Mouse (Mus musculus) MEL (cell line): ENCODE data around the gene Cadm2. TPM values are rescaled to one million over a fixed set of nuclear protein-coding genes. Genes with fewer than 3 reads are reported as not detected.

Experiments
- DNase-seq: peaks from one replicate; pipeline ENCODE4 v3.0.0; 2011; ENCODE audit warnings: low read depth, low spot score
- H3K27ac ChIP-seq: 2 replicates; pipeline ENCODE4 v1.5.1; 2012; ENCODE audit warnings: low read depth, mild to moderate bottlenecking, control low read depth, low read length, moderate library complexity; ENCODE audit not compliant: control insufficient read depth
- H3K27me3 ChIP-seq, 2 experiments: fragments of 150-350 bp in 1 of 2; sonication (generic) in 1 of 2; 2 replicates each; pipeline ENCODE4 v1.6.1; 2012; ENCODE audit warnings: low read length in 2 of 2, mild to moderate bottlenecking in 2 of 2, improper control_type of control experiment in 1 of 2, moderate library complexity in 1 of 2; ENCODE audit not compliant: insufficient read depth in 2 of 2, control insufficient read depth in 1 of 2
- H3K36me3 ChIP-seq, 2 experiments: 2 replicates each; pipeline ENCODE4 v1.6.1; 2012 to 2014; ENCODE audit warnings: low read length in 2 of 2, improper control_type of control experiment in 1 of 2, inconsistent platforms in 1 of 2, mild to moderate bottlenecking in 1 of 2; ENCODE audit not compliant: insufficient read depth in 2 of 2, control insufficient read depth in 1 of 2
- H3K4me1 ChIP-seq, 2 experiments: fragments of 150-350 bp in 1 of 2; sonication (generic) in 1 of 2; 2 replicates each; pipeline ENCODE4 v1.6.1; 2012; ENCODE audit warnings: low read length in 2 of 2, improper control_type of control experiment in 1 of 2, mild to moderate bottlenecking in 1 of 2; ENCODE audit not compliant: insufficient read depth in 2 of 2, control insufficient read depth in 1 of 2
- H3K4me3 ChIP-seq, 2 experiments: fragments of 150-350 bp in 1 of 2; sonication (generic) in 1 of 2; 2 replicates each; pipeline ENCODE4 v1.5.1; 2012; ENCODE audit warnings: low read depth in 2 of 2, low read length in 2 of 2, mild to moderate bottlenecking in 2 of 2, moderate library complexity in 2 of 2, control low read depth in 1 of 2, improper control_type of control experiment in 1 of 2; ENCODE audit not compliant: control insufficient read depth in 1 of 2, insufficient read depth in 1 of 2
- H3K79me2 ChIP-seq: 2 replicates; pipeline ENCODE4 v1.6.1; 2012; ENCODE audit warnings: mild to moderate bottlenecking, low read length, moderate library complexity; ENCODE audit not compliant: control insufficient read depth, poor library complexity, insufficient read depth
- H3K9ac ChIP-seq: 2 replicates; pipeline ENCODE4 v1.6.1; 2012; ENCODE audit warnings: low read depth, mild to moderate bottlenecking, control low read depth, low read length, moderate library complexity; ENCODE audit not compliant: control insufficient read depth, poor library complexity, severe bottlenecking
- H3K9me3 ChIP-seq: fragments of 150-350 bp; sonication (generic); replicated peaks from 2 replicates; pipeline ENCODE4 v1.6.1; 2012; ENCODE audit warnings: mild to moderate bottlenecking, low read length, improper control_type of control experiment, moderate library complexity; ENCODE audit not compliant: insufficient read depth
- BHLHE40 ChIP-seq: IDR thresholded peaks from 2 replicates; pipeline ENCODE4 v1.6.1; 2012; ENCODE audit warnings: low read depth, mild to moderate bottlenecking, inconsistent platforms, low read length, improper control_type of control experiment, borderline replicate concordance
- CHD2 ChIP-seq: IDR thresholded peaks from 2 replicates; pipeline ENCODE4 v1.6.1; 2011; ENCODE audit warnings: low read length, improper control_type of control experiment
- EP300 ChIP-seq, 2 experiments: IDR thresholded peaks; 2 replicates each; pipeline ENCODE4 v1.6.1; 2011; ENCODE audit warnings: improper control_type of control experiment in 2 of 2, low read length in 2 of 2, low read depth in 1 of 2, mild to moderate bottlenecking in 1 of 2
- GABPA ChIP-seq: IDR thresholded peaks from 2 replicates; pipeline ENCODE4 v1.6.1; 2012; ENCODE audit warnings: low read depth, mild to moderate bottlenecking, inconsistent platforms, low read length, improper control_type of control experiment, moderate library complexity
- GATA1 ChIP-seq: IDR thresholded peaks from 2 replicates; pipeline ENCODE4 v1.6.1; 2011; ENCODE audit warnings: low read depth, low read length, improper control_type of control experiment
- HCFC1 ChIP-seq: IDR thresholded peaks from 2 replicates; pipeline ENCODE4 v1.6.1; 2012; ENCODE audit warnings: low read depth, mild to moderate bottlenecking, inconsistent platforms, low read length, improper control_type of control experiment, moderate library complexity
- JUND ChIP-seq: IDR thresholded peaks from 2 replicates; pipeline ENCODE4 v1.6.1; 2011; ENCODE audit warnings: low read depth, mild to moderate bottlenecking, improper control_type of control experiment, low read length
- KAT2A ChIP-seq: conservative IDR thresholded peaks from 2 replicates; pipeline ENCODE4 v1.6.1; 2012; ENCODE audit warnings: low read depth, low read length, improper control_type of control experiment, inconsistent platforms
- MAX ChIP-seq: IDR thresholded peaks from 2 replicates; pipeline ENCODE4 v1.6.1; 2011; ENCODE audit warnings: low read length, improper control_type of control experiment
- MAZ ChIP-seq: IDR thresholded peaks from 2 replicates; pipeline ENCODE4 v1.6.1; 2012; ENCODE audit warnings: low read depth, mild to moderate bottlenecking, inconsistent platforms, low read length, improper control_type of control experiment
- MXI1 ChIP-seq: IDR thresholded peaks from 2 replicates; pipeline ENCODE4 v1.6.1; 2011; ENCODE audit warnings: mild to moderate bottlenecking, low read depth, low read length, improper control_type of control experiment
- MYB ChIP-seq: IDR thresholded peaks from 2 replicates; pipeline ENCODE4 v1.6.1; 2011; ENCODE audit warnings: mild to moderate bottlenecking, low read depth, low read length, improper control_type of control experiment
- NELFE ChIP-seq: IDR thresholded peaks from 2 replicates; pipeline ENCODE4 v1.6.1; 2011; ENCODE audit warnings: low read depth, low read length, improper control_type of control experiment
- NRF1 ChIP-seq: IDR thresholded peaks from 2 replicates; pipeline ENCODE4 v1.6.1; 2014; ENCODE audit warnings: low read depth, mild to moderate bottlenecking, inconsistent platforms, low read length, improper control_type of control experiment, moderate library complexity; ENCODE audit not compliant: poor library complexity, insufficient read depth, severe bottlenecking
- RAD21 ChIP-seq: IDR thresholded peaks from 2 replicates; pipeline ENCODE4 v1.6.1; 2011; ENCODE audit warnings: mild to moderate bottlenecking, low read depth, low read length, improper control_type of control experiment
- TBP ChIP-seq: IDR thresholded peaks from 2 replicates; pipeline ENCODE4 v1.8.0; 2011; ENCODE audit warnings: low read depth, low read length, improper control_type of control experiment
- USF2 ChIP-seq, 2 experiments: IDR thresholded peaks; 2 replicates each; pipeline ENCODE4 v1.6.1; 2011 to 2012; ENCODE audit warnings: improper control_type of control experiment in 2 of 2, low read length in 2 of 2, borderline replicate concordance in 1 of 2, inconsistent platforms in 1 of 2, low read depth in 1 of 2, mild to moderate bottlenecking in 1 of 2; ENCODE audit not compliant: insufficient read depth in 1 of 2
- ZKSCAN1 ChIP-seq: IDR thresholded peaks from 2 replicates; pipeline ENCODE4 v1.6.1; 2012; ENCODE audit warnings: low read depth, mild to moderate bottlenecking, inconsistent platforms, low read length, improper control_type of control experiment, moderate library complexity
- ZMIZ1 ChIP-seq: IDR thresholded peaks from 2 replicates; pipeline ENCODE4 v1.6.1; 2012; ENCODE audit warnings: low read depth, mild to moderate bottlenecking, inconsistent platforms, low read length, improper control_type of control experiment, moderate library complexity
- polyA plus RNA-seq, 2 experiments: library from polyadenylated mRNA; stranded (reverse) in 1 of 2; unstranded in 1 of 2; fragments of >175 nt in 1 of 2; fragments of >200 nt in 1 of 2; gene quantifications; 2 replicates each; pipeline versions ENCODE4 v1.2.1 to v1.2.4; 2012; ENCODE audit warnings: low replicate concordance in 2 of 2, low read depth in 1 of 2; ENCODE audit not compliant: insufficient read length in 2 of 2, insufficient read depth in 1 of 2, missing spikeins in 1 of 2
- total RNA-seq: library from RNA; depleted of rRNA; stranded (reverse); fragments of 300-350 nt; gene quantifications from 2 replicates; pipeline ENCODE4 v1.2.3, GENCODE M21; 2012

The Cadm2 gene
- total and polyA plus RNA-seq, 3 experiments: not detected

DNA sequence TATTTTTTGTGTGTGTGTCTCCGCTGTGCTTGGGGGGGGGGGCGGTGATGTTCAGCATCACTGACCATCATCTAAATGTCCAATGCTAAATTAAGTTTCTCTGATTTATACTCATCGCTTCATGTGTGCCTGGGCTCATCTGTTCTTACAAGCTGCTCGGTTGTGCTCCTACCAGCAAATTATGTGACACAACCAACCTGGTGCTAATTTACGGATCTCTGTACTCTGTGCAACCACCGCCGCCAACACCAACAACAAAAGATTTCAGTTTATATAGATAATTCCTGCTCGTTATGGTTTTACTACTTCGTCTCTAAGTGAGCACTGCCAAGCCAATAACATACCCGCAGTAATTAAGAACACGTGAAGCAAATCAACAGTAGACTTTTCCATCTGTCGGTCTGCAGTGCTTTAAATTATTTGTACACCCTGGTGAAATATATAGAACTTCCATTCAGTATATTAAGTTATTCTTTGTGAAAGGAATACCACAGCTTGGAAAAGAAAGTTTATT lies 700.8 kb downstream of the Cadm2 start:
- DNase-seq: no peak
- Histone ChIP-seq H3K9me3 (no peaks in the 10 kb centered on the region), H3K9ac (no peak overlapping the region), H3K4me3 (no peak overlapping the region), H3K27me3 (no peaks in the 10 kb centered on the region), H3K79me2 (no peaks in the 10 kb centered on the region), H3K36me3 (no peaks in the 10 kb centered on the region), H3K27ac (no peak overlapping the region), H3K4me1 (no peaks in the 10 kb centered on the region)
- TF ChIP-seq NRF1: no peak

DNA sequence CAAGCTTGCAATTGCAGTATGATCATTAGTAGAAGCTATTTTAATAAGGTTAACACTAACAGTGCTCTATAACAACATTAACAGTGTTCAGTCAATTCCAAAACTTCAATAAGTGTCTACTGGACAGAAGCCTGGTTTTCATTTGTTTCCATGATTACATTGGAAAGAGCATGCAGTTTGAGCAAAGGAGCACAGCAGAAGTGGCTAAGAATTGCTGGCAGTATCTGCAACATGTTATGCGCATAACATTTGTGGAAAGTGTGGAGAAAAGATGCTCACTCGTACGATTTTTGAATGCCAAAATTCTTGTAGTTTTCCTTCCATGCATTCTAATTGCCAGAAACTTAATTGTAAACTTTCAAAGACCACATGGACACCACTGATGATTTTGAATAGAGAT lies 718.9 kb downstream of the Cadm2 start:
- no peak for DNase-seq
- no peak overlapping the region for H3K27ac ChIP-seq
- no peaks in the 10 kb centered on the region for H3K4me1 ChIP-seq
- H3K36me3 ChIP-seq: no peaks in the 10 kb centered on the region
- TF ChIP-seq GATA1: no peak
- H3K79me2 ChIP-seq: no peaks in the 10 kb centered on the region
- H3K27me3 ChIP-seq: no peaks in the 10 kb centered on the region
- H3K4me3 ChIP-seq: no peak overlapping the region
- H3K9ac ChIP-seq: no peak overlapping the region
- H3K9me3 ChIP-seq: no peaks in the 10 kb centered on the region; the same call in 1 of the 2 replicates

DNA sequence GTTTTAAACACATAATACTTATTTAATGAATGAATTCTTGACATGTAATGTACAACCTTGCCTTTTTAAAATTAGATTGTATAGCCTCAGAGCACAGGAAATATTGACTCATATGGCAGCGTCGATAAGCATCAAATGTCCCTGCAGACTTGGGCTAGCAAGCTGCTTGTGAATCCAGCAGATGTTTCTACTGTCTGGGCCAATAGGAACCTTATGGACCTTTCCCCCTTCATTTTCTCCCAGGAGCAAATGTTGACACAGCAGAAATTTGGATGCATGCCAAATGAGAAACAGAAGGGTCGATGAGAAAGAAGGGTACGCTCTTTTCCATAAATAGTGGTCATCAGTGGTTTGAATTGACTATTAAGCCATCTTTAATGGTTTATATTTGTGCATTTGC lies 720.0 kb downstream of the Cadm2 start:
- no peak overlapping the region for H3K27ac ChIP-seq
- no peak for TF ChIP-seq JUND
- no peak for TF ChIP-seq GATA1
- no peak for TF ChIP-seq TBP
- no peak for TF ChIP-seq EP300 (IDR thresholded peaks at IDR 0.05; ENCODE audit: low read depth in 1 of 2, low read length in 2 of 2)
- no peak for TF ChIP-seq KAT2A
- TF ChIP-seq NELFE: no peak
- no peak for TF ChIP-seq ZMIZ1
- TF ChIP-seq, all 39 proteins: peak for 0
- no peak overlapping the region for H3K4me3 ChIP-seq
- no peak overlapping the region for H3K9ac ChIP-seq
- no peaks in the 10 kb centered on the region for H3K4me1 ChIP-seq
- no peaks in the 10 kb centered on the region for H3K36me3 ChIP-seq
- no peaks in the 10 kb centered on the region; the same call in 1 of the 2 replicates for H3K9me3 ChIP-seq
- H3K27me3 ChIP-seq: no peaks in the 10 kb centered on the region
- H3K79me2 ChIP-seq: no peaks in the 10 kb centered on the region
- DNase-seq: no peak

DNA sequence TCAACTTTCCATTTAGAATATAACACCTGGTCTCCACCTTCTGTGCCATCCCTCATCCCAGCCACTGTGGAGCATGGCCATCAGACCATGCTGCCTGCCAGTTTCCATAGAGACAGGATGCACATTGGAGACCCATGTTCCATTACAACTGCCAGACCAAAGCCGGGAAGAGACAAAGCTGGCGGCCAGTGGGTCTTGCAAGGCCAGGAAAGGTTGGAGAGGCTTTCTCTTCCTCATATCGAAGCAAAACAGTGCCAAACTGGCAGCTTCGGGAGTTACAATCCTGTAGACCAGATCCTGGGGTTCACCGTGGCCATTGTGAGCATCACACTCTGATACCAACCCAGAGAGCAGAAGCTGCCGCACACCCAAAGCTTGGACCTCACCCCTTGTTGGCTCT lies 728.3 kb downstream of the Cadm2 start:
- Histone ChIP-seq H3K4me1 (no peaks in the 10 kb centered on the region), H3K27me3 (no peaks in the 10 kb centered on the region), H3K79me2 (no peaks in the 10 kb centered on the region), H3K4me3 (no peak overlapping the region), H3K9me3 (no peaks in the 10 kb centered on the region; the same call in 1 of the 2 replicates), H3K27ac (no peak overlapping the region), H3K9ac (no peak overlapping the region), H3K36me3 (no peaks in the 10 kb centered on the region)
- no peak for TF ChIP-seq HCFC1
- no peak for TF ChIP-seq ZKSCAN1
- TF ChIP-seq USF2 (IDR thresholded peaks at IDR 0.05; ENCODE audit: borderline replicate concordance in 1 of 2, insufficient read depth in 1 of 2, low read depth in 1 of 2, low read length in 2 of 2): no peak
- no peak for TF ChIP-seq MYB
- no peak for TF ChIP-seq BHLHE40
- no peak for TF ChIP-seq KAT2A
- no peak for TF ChIP-seq CHD2
- no peak for TF ChIP-seq RAD21
- no peak for TF ChIP-seq GABPA
- no peak for TF ChIP-seq EP300 (IDR thresholded peaks at IDR 0.05; ENCODE audit: low read depth in 1 of 2, low read length in 2 of 2)
- no peak for TF ChIP-seq MAX
- TF ChIP-seq MXI1: no peak
- TF ChIP-seq MAZ: no peak
- no peak for DNase-seq
